Comparison of ENCODE assay signal across 12 mouse cellular contexts in the genomic region with DNA sequence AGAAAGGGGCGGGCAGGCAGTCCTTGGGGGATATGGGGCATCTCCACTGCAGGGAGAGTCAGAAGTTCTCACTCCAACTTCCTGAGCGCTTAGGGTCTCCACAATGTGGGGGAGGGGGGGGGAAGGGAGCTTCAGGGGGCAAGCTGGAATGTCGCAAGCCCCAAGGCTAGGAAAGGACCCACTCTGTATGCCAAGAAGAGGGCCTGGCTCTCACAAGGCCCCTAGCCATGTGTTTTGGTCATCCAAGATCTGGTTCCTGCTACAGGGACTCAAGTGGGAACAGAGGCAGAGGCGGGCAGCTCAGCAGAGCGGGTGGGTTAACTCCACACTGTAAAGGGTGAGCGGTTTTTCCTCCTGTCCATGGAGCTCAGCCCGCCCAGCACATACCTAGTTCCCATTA. TPM values are rescaled to one million over a fixed set of nuclear protein-coding genes. Genes with fewer than 3 reads are reported as not detected.
DNase-seq lines count a peak whose midpoint lies in the region; ATAC-seq and TF ChIP-seq lines count a peak whose summit lies in the region.
"Had no signal": no experiment of that assay in that cellular context is flagged by ENCODE, and none has a peak within 500 bp of the region (broad histone marks: within the 10 kb centered on the region; RNA-seq: fewer than 3 reads in every experiment).

No protein-coding gene starts in this region.

- 0 out of 2 replicates have a peak, but pooled peaks cover 3% of the 10 kb centered on the region for H3K27me3 ChIP-seq in hindbrain, embryonic 13.5 days
- no peaks in the 10 kb centered on the region for H3K27me3 ChIP-seq in hindbrain, embryonic 11.5 days (ENCODE audit: control insufficient read depth, insufficient read depth, low read length)
- no peaks in the 10 kb centered on the region for H3K27me3 ChIP-seq in embryonic facial prominence, embryonic 14.5 days (replicated peaks; ENCODE audit: control insufficient read depth, insufficient read depth, low read length)
- no peaks in the 10 kb centered on the region for H3K27me3 ChIP-seq in limb, embryonic 15.5 days

- no peak overlapping the region for H3K9ac ChIP-seq in hindbrain, embryonic 13.5 days
- no peak overlapping the region for H3K9ac ChIP-seq in hindbrain, embryonic 11.5 days (ENCODE audit: low read depth, low read length)
- peak overlapping the region; percentile 1; the same call in 1 of the 2 replicates for H3K9ac ChIP-seq in ES-E14 (ENCODE audit: insufficient read depth, low read depth, low read length, poor library complexity, severe bottlenecking)
- no peak overlapping the region for H3K9ac ChIP-seq in embryonic facial prominence, embryonic 14.5 days (ENCODE audit: low read depth, low read length)
- no peak overlapping the region for H3K9ac ChIP-seq in limb, embryonic 15.5 days

- H3K36me3 ChIP-seq in hindbrain, embryonic 13.5 days = no peaks in the 10 kb centered on the region
- no peaks in the 10 kb centered on the region for H3K36me3 ChIP-seq in hindbrain, embryonic 11.5 days (ENCODE audit: control insufficient read depth, insufficient read depth, low read length)
- no peaks in the 10 kb centered on the region for H3K36me3 ChIP-seq in ES-E14 (ENCODE audit: control insufficient read depth, insufficient read depth, low read length, poor library complexity, severe bottlenecking)
- H3K36me3 ChIP-seq in embryonic facial prominence, embryonic 14.5 days (ENCODE audit: control insufficient read depth, insufficient read depth, low read length) = no peaks in the 10 kb centered on the region
- no peaks in the 10 kb centered on the region for H3K36me3 ChIP-seq in limb, embryonic 15.5 days

- peaks cover 46% of the 10 kb centered on the region for H3K4me1 ChIP-seq in hindbrain, embryonic 13.5 days (replicated peaks)
- H3K4me1 ChIP-seq in hindbrain, embryonic 11.5 days (replicated peaks; ENCODE audit: control insufficient read depth, insufficient read depth, low read length) = no peaks in the 10 kb centered on the region; the same call in 1 of the 2 replicates
- peaks cover 0 to 19% of the 10 kb centered on the region in 2 experiments; a peak in 2 of 4 replicates for H3K4me1 ChIP-seq in ES-E14 (ENCODE audit: control insufficient read depth in 2 of 2, insufficient read depth in 2 of 2, low read length in 2 of 2, poor library complexity in 1 of 2)
- peaks cover 22% of the 10 kb centered on the region for H3K4me1 ChIP-seq in embryonic facial prominence, embryonic 14.5 days (ENCODE audit: control insufficient read depth, insufficient read depth, low read length)
- H3K4me1 ChIP-seq in limb, embryonic 15.5 days = peaks cover 49% of the 10 kb centered on the region

- 68% methylated on average over 7 of the region's 7 CpGs for WGBS in hindbrain, embryonic 13.5 days
- 73% methylated on average over 7 of the region's 7 CpGs for WGBS in hindbrain, embryonic 11.5 days
- 69% methylated on average over 7 of the region's 7 CpGs for WGBS in embryonic facial prominence, embryonic 14.5 days
- 72% methylated on average over 7 of the region's 7 CpGs for WGBS in limb, embryonic 15.5 days

- peak overlapping the region; percentile 42; the same call in 1 of the 2 replicates for H3K27ac ChIP-seq in hindbrain, embryonic 13.5 days
- no peak overlapping the region for H3K27ac ChIP-seq in hindbrain, embryonic 11.5 days (ENCODE audit: low read depth, low read length)
- no peak overlapping the region for H3K27ac ChIP-seq in ES-E14 (ENCODE audit: insufficient read depth, low read depth, low read length, poor library complexity, severe bottlenecking)
- H3K27ac ChIP-seq in embryonic facial prominence, embryonic 14.5 days (replicated peaks; ENCODE audit: low read depth, low read length) = no peak overlapping the region
- H3K27ac ChIP-seq in limb, embryonic 15.5 days = 0 out of 2 replicates have a peak overlapping the region, but pooled peaks have one; percentile 8

- no peaks in the 10 kb centered on the region for H3K9me3 ChIP-seq in hindbrain, embryonic 13.5 days
- H3K9me3 ChIP-seq in hindbrain, embryonic 11.5 days (ENCODE audit: control insufficient read depth, low read length) = no peaks in the 10 kb centered on the region
- H3K9me3 ChIP-seq in ES-E14 (ENCODE audit: control insufficient read depth, insufficient read depth, low read depth, low read length) = no peaks in the 10 kb centered on the region
- H3K9me3 ChIP-seq in embryonic facial prominence, embryonic 14.5 days (ENCODE audit: control insufficient read depth, low read length) = no peaks in the 10 kb centered on the region
- H3K9me3 ChIP-seq in limb, embryonic 15.5 days = no peaks in the 10 kb centered on the region

- no peak for DNase-seq in hindbrain, embryonic 11.5 days (ENCODE audit: low spot score)
- DNase-seq in ES-E14 (ENCODE audit: low read depth, low spot score) = no peak
- DNase-seq in embryonic facial prominence, embryonic 14.5 days (ENCODE audit: low spot score) = no peak
- no peak for DNase-seq in Muller cell, postnatal 12 days (ENCODE audit: inconsistent ontology term)
- DNase-seq: adrenal gland, postnatal 10 days; embryo, embryonic 11 days; kidney, adult 9 months; lung, postnatal 14 days had no signal

- in situ Hi-C loops in ES-E14 (cut with MboI; ENCODE audit: low sequenced_read_pairs in 2 of 2, unreplicated experiment in 2 of 2) = no loop called here

- H3K4me2 ChIP-seq in hindbrain, embryonic 13.5 days = no peak overlapping the region
- H3K4me2 ChIP-seq in hindbrain, embryonic 11.5 days (replicated peaks; ENCODE audit: low read depth, low read length) = no peak overlapping the region
- H3K4me2 ChIP-seq in embryonic facial prominence, embryonic 14.5 days (ENCODE audit: low read depth, low read length) = no peak overlapping the region
- no peak overlapping the region for H3K4me2 ChIP-seq in limb, embryonic 15.5 days

- no peak overlapping the region for H3K4me3 ChIP-seq in hindbrain, embryonic 13.5 days
- H3K4me3 ChIP-seq in hindbrain, embryonic 11.5 days (ENCODE audit: low read depth, low read length) = no peak overlapping the region
- H3K4me3 ChIP-seq in ES-E14 (ENCODE audit: insufficient read depth in 1 of 2, low read depth in 1 of 2, low read length in 2 of 2, poor library complexity in 1 of 2, severe bottlenecking in 1 of 2) = no peak overlapping the region
- H3K4me3 ChIP-seq in embryonic facial prominence, embryonic 14.5 days (ENCODE audit: low read depth, low read length) = no peak overlapping the region
- no peak overlapping the region for H3K4me3 ChIP-seq in limb, embryonic 15.5 days

- ATAC-seq in hindbrain, embryonic 13.5 days (ENCODE audit: low FRiP score) = peak; percentile 34; the same call in 1 of the 2 replicates
- ATAC-seq in hindbrain, embryonic 11.5 days (ENCODE audit: low FRiP score) = no peak
- 0 out of 2 replicates have a peak, but pooled peaks have one; percentile 10 for ATAC-seq in embryonic facial prominence, embryonic 14.5 days (ENCODE audit: low read depth)
- ATAC-seq in limb, embryonic 15.5 days (ENCODE audit: insufficient number of reproducible peaks, low FRiP score, low TSS enrichment, low read depth) = no peak
- ATAC-seq in cerebellum, adult (ENCODE audit: insufficient number of reproducible peaks, low FRiP score, low TSS enrichment) = no peak

TF ChIP-seq in ES-E14, 5 proteins besides CTCF, POLR2A, EP300 and RAD21:
- TF ChIP-seq HCFC1 (IDR thresholded peaks at IDR 0.05; ENCODE audit: borderline replicate concordance, insufficient read depth, low read length) = no peak
- no peak for TF ChIP-seq ZC3H11A (IDR thresholded peaks at IDR 0.05; ENCODE audit: borderline replicate concordance, low read depth, low read length)
- no peak for TF ChIP-seq ZNF384 (IDR thresholded peaks at IDR 0.05; ENCODE audit: low read depth, low read length)
- no peak for TF ChIP-seq MAFK (IDR thresholded peaks at IDR 0.05; ENCODE audit: insufficient read depth, low read depth, low read length)
- no peak for TF ChIP-seq CHD2 (IDR thresholded peaks at IDR 0.05; ENCODE audit: low read depth, low read length)

RNA-seq across cellular contexts. Expression of gene Sorcs2, which starts 37.6 kb away (rescaled TPM):
- 11.7 and 12.6 TPM in 2 replicates for polyA plus RNA-seq in hindbrain, embryonic 13.5 days (2015; fragmentation: Nextera tagmentation; extraction: Ambion mirVana)
- polyA plus RNA-seq in hindbrain, embryonic 11.5 days (2014; fragmentation: Nextera tagmentation; extraction: Ambion mirVana) = 4.1 and 6.0 TPM in 2 replicates
- 4.7 and 5.4 TPM in 2 replicates for total RNA-seq in ES-E14 (2012; rRNA removed)
- polyA plus RNA-seq in embryonic facial prominence, embryonic 14.5 days (2014; fragmentation: Nextera tagmentation; extraction: Ambion mirVana) = 21.6 and 22.5 TPM in 2 replicates
- 25.4 and 26.6 TPM in 2 replicates for polyA plus RNA-seq in limb, embryonic 15.5 days (2015; fragmentation: Nextera tagmentation; extraction: Ambion mirVana)
- total RNA-seq: granulocyte monocyte progenitor cell, adult 5-6 weeks had no signal

Comparison
In these comparisons a context has a peak if more than half of its experiments do, and no peak if none do; other contexts are left out.
1. ATAC-seq: peak in hindbrain, embryonic 13.5 days (single experiment) and embryonic facial prominence, embryonic 14.5 days (single experiment); none in hindbrain, embryonic 11.5 days (single experiment), limb, embryonic 15.5 days (single experiment) and cerebellum, adult (single experiment).
2. H3K27ac ChIP-seq: peak in hindbrain, embryonic 13.5 days (single experiment) and limb, embryonic 15.5 days (single experiment); none in hindbrain, embryonic 11.5 days (single experiment), ES-E14 (single experiment) and embryonic facial prominence, embryonic 14.5 days (single experiment).